Mouse (Mus musculus) megakaryocyte, embryonic 14.5 days (primary cell): ENCODE results near the gene Calr4.

ENCODE experiments used
- FLI1 ChIP-seq: IDR thresholded peaks from 2 replicates; pipeline ENCODE4 v1.6.1; 2012; ENCODE audit warnings: low read length, inconsistent platforms, mixed read lengths
- GATA1 ChIP-seq: IDR thresholded peaks from 3 replicates; pipeline ENCODE4 v1.6.1; 2012; ENCODE audit warnings: mixed read lengths, low read length, inconsistent platforms, borderline replicate concordance

DNA sequence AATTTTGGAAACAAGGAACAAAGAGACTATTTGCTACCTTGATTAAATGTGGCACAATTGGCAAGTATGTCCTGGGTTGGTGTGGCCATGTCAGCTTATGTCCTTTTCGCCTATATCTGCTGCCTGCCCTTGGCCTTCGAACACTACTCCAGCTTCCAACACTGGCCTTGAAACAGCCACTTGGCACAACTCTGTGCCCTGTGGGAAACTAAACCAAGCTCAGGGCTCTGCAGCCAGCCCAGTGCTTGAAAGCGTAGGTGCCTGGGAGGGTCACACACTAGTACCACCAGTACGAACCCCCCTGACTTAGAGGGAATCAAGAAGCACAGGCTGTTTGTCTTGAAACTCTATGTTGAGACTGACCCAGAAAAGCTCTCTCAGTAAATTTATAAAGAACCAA lies 35.2 kb upstream of the Calr4 start:
- TF ChIP-seq FLI1: no peak
- TF ChIP-seq GATA1: no peak
